Mouse (Mus musculus) limb, embryonic 13.5 days (tissue): ENCODE measurements at regions not wholly inside any gene's neighbourhood (a gene's known extent, or its start where the extent isn't known, plus 50 kb on each side); places are given as distances from the start of the nearest gene placed in this dataset.

Source experiments
- ATAC-seq: fragments of 200-750 bp; cut with Nextera tagmentation; 2 replicates; pipeline ENCODE4 v1.8.0; 2017; ENCODE audit warnings: low read depth, moderate number of reproducible peaks, moderate TSS enrichment; ENCODE audit not compliant: low FRiP score
- H3K27ac ChIP-seq: fragments of 300-500 bp; sonication (generic); 2 replicates; pipeline ENCODE4 v1.5.1; 2015; ENCODE audit warnings: inconsistent platforms, mild to moderate bottlenecking, moderate library complexity
- H3K27me3 ChIP-seq: fragments of 300-500 bp; sonication (generic); 2 replicates; pipeline ENCODE4 v1.6.1; 2015; ENCODE audit warnings: mild to moderate bottlenecking, inconsistent platforms
- H3K36me3 ChIP-seq: fragments of 300-500 bp; sonication (generic); 2 replicates; pipeline ENCODE4 v1.6.1; 2015; ENCODE audit warnings: inconsistent platforms, mild to moderate bottlenecking, moderate library complexity
- H3K4me1 ChIP-seq: fragments of 300-500 bp; sonication (generic); 2 replicates; pipeline ENCODE4 v1.6.1; 2015; ENCODE audit warnings: inconsistent platforms
- H3K4me2 ChIP-seq: fragments of 300-500 bp; sonication (generic); replicated peaks from 2 replicates; pipeline ENCODE4 v1.6.1; 2015; ENCODE audit warnings: inconsistent platforms, mild to moderate bottlenecking, moderate library complexity
- H3K4me3 ChIP-seq: fragments of 300-500 bp; sonication (generic); 2 replicates; pipeline ENCODE4 v1.5.1; 2015; ENCODE audit warnings: moderate library complexity, mild to moderate bottlenecking, inconsistent platforms
- H3K9ac ChIP-seq: fragments of 300-500 bp; sonication (generic); 2 replicates; pipeline ENCODE4 v1.6.1; 2015; ENCODE audit warnings: mild to moderate bottlenecking, inconsistent platforms
- H3K9me3 ChIP-seq: fragments of 300-500 bp; sonication (generic); 2 replicates; pipeline ENCODE4 v1.6.1; 2016; ENCODE audit warnings: inconsistent platforms
- WGBS: fragments of 180-500 bp; shearing (Covaris S2); methylation state at CpG from one replicate; pipeline ENCODE4 v1.1.7; 2015; 5-methylcytosine and 5-hydroxymethylcytosine counted together

GRCm38 (mm10) chr6:98872334-98872733, 529.8 kb upstream of the Gm765 start:
- WGBS = 63% methylated on average over 3 of the region's 3 CpGs
- H3K4me1 ChIP-seq = peaks cover 7% of the 10 kb centered on the region
- H3K4me2 ChIP-seq = no peak overlapping the region
- no peaks in the 10 kb centered on the region for H3K36me3 ChIP-seq
- ATAC-seq = no peak
- no peak overlapping the region for H3K27ac ChIP-seq
- no peaks in the 10 kb centered on the region for H3K27me3 ChIP-seq
- H3K9me3 ChIP-seq = no peaks in the 10 kb centered on the region
- no peak overlapping the region for H3K4me3 ChIP-seq
- H3K9ac ChIP-seq = no peak overlapping the region

- 83% methylated on average over 6 of the region's 6 CpGs for WGBS
These were observed 527.2 kb upstream of the Gm765 start for GRCm38 (mm10) chr6:98869772-98870171.

GRCm38 (mm10) chr6:98864306-98864705, 521.8 kb upstream of the Gm765 start:
- no peak for ATAC-seq
- no peak overlapping the region for H3K9ac ChIP-seq
- no peaks in the 10 kb centered on the region for H3K27me3 ChIP-seq
- no peak overlapping the region for H3K27ac ChIP-seq
- H3K4me3 ChIP-seq = no peak overlapping the region
- H3K9me3 ChIP-seq = no peaks in the 10 kb centered on the region
- WGBS = 70% methylated on average over 2 of the region's 2 CpGs
- H3K36me3 ChIP-seq = no peaks in the 10 kb centered on the region
- H3K4me1 ChIP-seq = peaks cover 9% of the 10 kb centered on the region; the same call in 1 of the 2 replicates
- H3K4me2 ChIP-seq = no peak overlapping the region

More at GRCm38 (mm10) chr6:98869772-98870171, 527.2 kb upstream of the Gm765 start:
- Histone ChIP-seq H3K4me2 (no peak overlapping the region), H3K27me3 (no peaks in the 10 kb centered on the region), H3K4me1 (peaks cover 13% of the 10 kb centered on the region), H3K4me3 (no peak overlapping the region), H3K9ac (no peak overlapping the region), H3K36me3 (no peaks in the 10 kb centered on the region), H3K9me3 (no peaks in the 10 kb centered on the region), H3K27ac (no peak overlapping the region)
- no peak for ATAC-seq

GRCm38 (mm10) chr6:98855958-98856357, 513.4 kb upstream of the Gm765 start:
- H3K36me3 ChIP-seq = no peaks in the 10 kb centered on the region
- H3K4me2 ChIP-seq = no peak overlapping the region
- H3K27ac ChIP-seq = no peak overlapping the region
- H3K9me3 ChIP-seq = no peaks in the 10 kb centered on the region
- ATAC-seq = no peak
- WGBS = 71% methylated on average over 1 of the region's 1 CpGs
- no peak overlapping the region for H3K9ac ChIP-seq
- no peak overlapping the region for H3K4me3 ChIP-seq
- peaks cover 12% of the 10 kb centered on the region for H3K4me1 ChIP-seq
- H3K27me3 ChIP-seq = no peaks in the 10 kb centered on the region

GRCm38 (mm10) chr6:98850906-98851305, 508.4 kb upstream of the Gm765 start:
- Histone ChIP-seq H3K9ac (no peak overlapping the region), H3K9me3 (no peaks in the 10 kb centered on the region), H3K36me3 (no peaks in the 10 kb centered on the region), H3K4me2 (no peak overlapping the region), H3K4me1 (peaks cover 17% of the 10 kb centered on the region), H3K4me3 (no peak overlapping the region), H3K27me3 (no peaks in the 10 kb centered on the region), H3K27ac (no peak overlapping the region)
- WGBS = 57% methylated on average over 2 of the region's 2 CpGs
- no peak for ATAC-seq

GRCm38 (mm10) chr6:98848835-98849234, 506.3 kb upstream of the Gm765 start:
- H3K9ac ChIP-seq = no peak overlapping the region
- H3K4me1 ChIP-seq = peaks cover 25% of the 10 kb centered on the region
- no peak for ATAC-seq
- no peaks in the 10 kb centered on the region for H3K27me3 ChIP-seq
- 86% methylated on average over 1 of the region's 1 CpGs for WGBS
- H3K27ac ChIP-seq = no peak overlapping the region
- no peak overlapping the region for H3K4me2 ChIP-seq
- no peaks in the 10 kb centered on the region for H3K36me3 ChIP-seq
- H3K9me3 ChIP-seq = no peaks in the 10 kb centered on the region
- no peak overlapping the region for H3K4me3 ChIP-seq

GRCm38 (mm10) chr6:98846001-98846695, 503.6 kb upstream of the Gm765 start:
- Histone ChIP-seq H3K4me2 (no peak overlapping the region), H3K27me3 (no peaks in the 10 kb centered on the region), H3K9ac (no peak overlapping the region), H3K36me3 (no peaks in the 10 kb centered on the region), H3K27ac (no peak overlapping the region), H3K9me3 (no peaks in the 10 kb centered on the region), H3K4me1 (peaks cover 32% of the 10 kb centered on the region), H3K4me3 (no peak overlapping the region)
- 60% methylated on average over 5 of the region's 5 CpGs for WGBS
- no peak for ATAC-seq

GRCm38 (mm10) chr6:98843598-98843997, 501.0 kb upstream of the Gm765 start:
- H3K9me3 ChIP-seq = no peaks in the 10 kb centered on the region
- H3K9ac ChIP-seq = no peak overlapping the region
- no peaks in the 10 kb centered on the region for H3K27me3 ChIP-seq
- ATAC-seq = no peak
- no peak overlapping the region for H3K4me2 ChIP-seq
- peaks cover 28% of the 10 kb centered on the region for H3K4me1 ChIP-seq
- H3K36me3 ChIP-seq = no peaks in the 10 kb centered on the region
- 75% methylated on average over 5 of the region's 5 CpGs for WGBS
- no peak overlapping the region for H3K27ac ChIP-seq
- no peak overlapping the region for H3K4me3 ChIP-seq

GRCm38 (mm10) chr6:98842924-98843323, 500.4 kb upstream of the Gm765 start:
- Histone ChIP-seq H3K27ac (no peak overlapping the region), H3K36me3 (no peaks in the 10 kb centered on the region), H3K4me3 (no peak overlapping the region), H3K9me3 (no peaks in the 10 kb centered on the region), H3K4me2 (no peak overlapping the region), H3K9ac (no peak overlapping the region), H3K27me3 (no peaks in the 10 kb centered on the region), H3K4me1 (peaks cover 28% of the 10 kb centered on the region)
- ATAC-seq = no peak
- 35% methylated on average over 4 of the region's 4 CpGs for whole genome bisulfite sequencing

GRCm38 (mm10) chr6:98833922-98834321, 491.4 kb upstream of the Gm765 start:
- H3K4me2 ChIP-seq = no peak overlapping the region
- H3K9ac ChIP-seq = no peak overlapping the region
- H3K9me3 ChIP-seq = no peaks in the 10 kb centered on the region
- H3K36me3 ChIP-seq = no peaks in the 10 kb centered on the region
- 0 out of 2 replicates have a peak, but pooled peaks cover 6% of the 10 kb centered on the region for H3K4me1 ChIP-seq
- no peak overlapping the region for H3K27ac ChIP-seq
- ATAC-seq = no peak
- 92% methylated on average over 7 of the region's 7 CpGs for WGBS
- H3K4me3 ChIP-seq = no peak overlapping the region
- no peaks in the 10 kb centered on the region for H3K27me3 ChIP-seq

GRCm38 (mm10) chr6:98830191-98830590, 487.6 kb upstream of the Gm765 start:
- Histone ChIP-seq H3K27me3 (no peaks in the 10 kb centered on the region), H3K9me3 (no peaks in the 10 kb centered on the region), H3K4me3 (no peak overlapping the region), H3K4me1 (0 out of 2 replicates have a peak, but pooled peaks cover 4% of the 10 kb centered on the region), H3K9ac (no peak overlapping the region), H3K4me2 (no peak overlapping the region), H3K27ac (no peak overlapping the region), H3K36me3 (no peaks in the 10 kb centered on the region)
- no peak for ATAC-seq
- 44% methylated on average over 4 of the region's 4 CpGs for WGBS

- Histone ChIP-seq H3K9ac (no peak overlapping the region), H3K4me3 (no peak overlapping the region), H3K4me2 (no peak overlapping the region), H3K4me1 (no peaks in the 10 kb centered on the region; the same call in 1 of the 2 replicates), H3K9me3 (0 out of 2 replicates have a peak, but pooled peaks cover under 1% of the 10 kb centered on the region), H3K27ac (no peak overlapping the region), H3K36me3 (no peaks in the 10 kb centered on the region), H3K27me3 (no peaks in the 10 kb centered on the region)
- WGBS = 97% methylated on average over 1 of the region's 1 CpGs
- ATAC-seq = no peak
These were observed 465.5 kb upstream of the Gm765 start for GRCm38 (mm10) chr6:98808046-98808445.

GRCm38 (mm10) chr6:98803384-98803949, 460.9 kb upstream of the Gm765 start:
- H3K4me2 ChIP-seq = no peak overlapping the region
- WGBS = 83% methylated on average over 13 of the region's 13 CpGs
- H3K9me3 ChIP-seq = no peaks in the 10 kb centered on the region
- no peak for ATAC-seq
- H3K9ac ChIP-seq = no peak overlapping the region
- no peak overlapping the region for H3K27ac ChIP-seq
- no peak overlapping the region for H3K4me3 ChIP-seq
- no peaks in the 10 kb centered on the region for H3K36me3 ChIP-seq
- H3K4me1 ChIP-seq = peaks cover 23% of the 10 kb centered on the region
- no peaks in the 10 kb centered on the region for H3K27me3 ChIP-seq
